Mouse (Mus musculus) forebrain, embryonic 16.5 days (tissue): Measurements from ENCODE around the gene Prom2. TPM values are rescaled to one million over a fixed set of nuclear protein-coding genes. Genes with fewer than 3 reads are reported as not detected.

Experiments
- ATAC-seq: fragments of 200-750 bp; cut with Nextera tagmentation; 2 replicates; pipeline ENCODE4 v1.8.0; 2017; ENCODE audit warnings: mild to moderate bottlenecking, moderate library complexity
- H3K27ac ChIP-seq: fragments of 300-500 bp; sonication (generic); 2 replicates; pipeline ENCODE4 v1.5.1; 2014; ENCODE audit warnings: low read length, control low read depth
- H3K27me3 ChIP-seq: fragments of 300-500 bp; sonication (generic); replicated peaks from 2 replicates; pipeline ENCODE4 v1.6.1; 2014; ENCODE audit warnings: low read length; ENCODE audit not compliant: control insufficient read depth, insufficient read depth
- H3K36me3 ChIP-seq: fragments of 300-500 bp; sonication (generic); 2 replicates; pipeline ENCODE4 v1.6.1; 2014; ENCODE audit not compliant: control insufficient read depth, insufficient read depth
- H3K4me1 ChIP-seq: fragments of 300-500 bp; sonication (generic); replicated peaks from 2 replicates; pipeline ENCODE4 v1.6.1; 2014; ENCODE audit warnings: low read length; ENCODE audit not compliant: control insufficient read depth, insufficient read depth
- H3K4me2 ChIP-seq: fragments of 300-500 bp; sonication (generic); 2 replicates; pipeline ENCODE4 v1.6.1; 2014; ENCODE audit warnings: mild to moderate bottlenecking, low read length, control low read depth
- H3K4me3 ChIP-seq: fragments of 300-500 bp; sonication (generic); replicated peaks from 2 replicates; pipeline ENCODE4 v1.5.1; 2014; ENCODE audit warnings: mild to moderate bottlenecking, low read length, control low read depth
- H3K9ac ChIP-seq: fragments of 300-500 bp; sonication (generic); replicated peaks from 2 replicates; pipeline ENCODE4 v1.6.1; 2014; ENCODE audit warnings: low read depth, low read length, control low read depth
- H3K9me3 ChIP-seq: fragments of 300-500 bp; sonication (generic); 2 replicates; pipeline ENCODE4 v1.6.1; 2016; ENCODE audit warnings: low read length; ENCODE audit not compliant: control insufficient read depth
- WGBS: fragments of 180-500 bp; shearing (Covaris S2); extraction: QIAGEN DNeasy Blood & Tissue Kit; methylation state at CpG from one replicate; pipeline ENCODE4 v1.1.7; 2014; 5-methylcytosine and 5-hydroxymethylcytosine counted together
- polyA plus RNA-seq: library from polyadenylated mRNA; unstranded; fragments of >200 nt; fragmentation: Nextera tagmentation; extraction: Ambion mirVana; gene quantifications from 2 replicates; pipeline ENCODE4 v1.2.1, GENCODE M21; 2015

Gene Prom2
- polyA plus RNA-seq, 1 experiment from 2014 or later: not detected

DNA sequence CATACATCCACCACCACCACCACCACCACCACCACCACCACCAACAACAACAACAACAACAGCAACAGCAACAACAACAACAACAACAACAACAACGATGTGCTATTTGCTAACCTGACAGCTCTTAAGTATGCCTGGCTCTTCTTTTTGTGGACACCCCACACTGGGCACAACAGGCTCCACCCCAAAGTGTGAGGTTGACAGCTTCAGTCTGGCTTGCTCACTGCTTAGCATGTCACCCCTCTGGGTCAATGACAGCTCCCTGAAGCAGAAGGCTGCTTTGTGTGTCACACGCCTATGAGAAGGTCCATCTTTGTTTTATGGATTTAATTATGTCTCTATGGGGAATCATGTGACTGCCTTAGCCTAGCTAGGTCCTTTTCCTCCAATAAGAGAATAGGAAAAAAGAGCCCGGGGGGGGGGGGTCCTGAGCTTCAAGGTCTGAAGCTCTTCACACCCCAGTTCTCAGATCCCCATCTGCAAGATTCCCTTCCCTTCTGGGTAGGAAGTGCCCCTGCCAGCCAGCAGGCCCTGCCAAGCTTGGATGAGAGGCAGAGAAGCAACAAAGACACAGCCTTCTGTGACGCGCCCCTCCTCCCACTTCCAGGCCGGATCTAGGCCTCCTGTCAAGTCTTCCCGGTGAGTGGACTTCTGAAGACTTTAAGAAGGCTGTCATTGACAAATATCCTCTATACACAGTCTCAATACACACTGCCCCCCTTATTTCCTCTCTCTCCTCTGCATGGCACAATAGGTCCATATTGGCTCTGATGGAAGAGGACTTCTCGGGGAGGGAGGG lies 37.3 kb downstream of the Prom2 start:
- Histone ChIP-seq H3K9ac (no peak overlapping the region), H3K27me3 (no peaks in the 10 kb centered on the region), H3K9me3 (no peaks in the 10 kb centered on the region), H3K27ac (peak overlapping the region; percentile 49), H3K4me3 (no peak overlapping the region), H3K36me3 (no peaks in the 10 kb centered on the region), H3K4me1 (peaks cover 29% of the 10 kb centered on the region), H3K4me2 (no peak overlapping the region)
- peak; percentile 61 for ATAC-seq
- 26% methylated on average over 8 of the region's 8 CpGs for WGBS

DNA sequence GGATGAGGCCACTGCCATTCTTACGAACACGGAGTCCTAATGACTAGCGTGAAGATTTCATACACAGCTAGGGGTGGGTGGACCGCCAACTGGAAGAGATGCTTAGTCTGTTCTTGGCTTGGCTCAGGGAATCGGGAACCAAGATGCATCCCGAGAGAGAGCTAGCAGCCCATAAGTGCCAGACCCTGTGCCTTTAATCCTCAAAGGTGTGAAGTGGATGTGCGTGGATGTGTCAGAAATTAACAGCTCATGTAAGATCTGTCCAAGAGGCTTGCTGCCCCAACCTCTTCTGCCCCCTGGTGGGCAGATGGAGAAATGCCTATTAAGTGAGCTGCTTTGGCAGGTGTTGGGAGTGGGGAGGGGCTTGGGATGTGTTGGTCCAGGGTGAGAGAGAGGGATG lies 40.2 kb downstream of the Prom2 start:
- no peak overlapping the region for H3K4me2 ChIP-seq
- H3K27me3 ChIP-seq: no peaks in the 10 kb centered on the region
- H3K4me1 ChIP-seq: peaks cover 27% of the 10 kb centered on the region
- H3K9me3 ChIP-seq: no peaks in the 10 kb centered on the region
- H3K4me3 ChIP-seq: no peak overlapping the region
- 45% methylated on average over 7 of the region's 7 CpGs for WGBS
- no peaks in the 10 kb centered on the region for H3K36me3 ChIP-seq
- no peak overlapping the region for H3K27ac ChIP-seq
- no peak overlapping the region for H3K9ac ChIP-seq
- ATAC-seq: peak; percentile 53

DNA sequence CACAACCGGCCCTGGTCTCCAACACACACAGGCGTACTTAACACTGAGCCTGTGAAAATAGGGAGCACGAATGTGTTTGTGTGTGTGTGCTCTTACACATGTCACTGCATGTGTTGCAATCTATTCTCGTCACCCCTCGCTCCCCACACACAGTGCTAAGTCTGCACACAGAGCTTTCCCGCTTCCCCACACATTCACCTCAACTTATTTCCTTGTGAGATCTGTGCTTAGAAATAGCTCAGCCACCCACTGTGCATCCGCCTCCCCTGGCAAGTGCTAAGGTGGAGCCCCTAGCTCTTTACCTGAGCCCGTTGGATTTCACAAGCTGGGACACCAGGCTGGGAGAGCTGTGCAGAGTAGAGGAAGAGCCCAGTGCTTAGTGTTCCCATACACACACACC lies 42.5 kb downstream of the Prom2 start:
- no peak overlapping the region for H3K4me3 ChIP-seq
- no peaks in the 10 kb centered on the region for H3K27me3 ChIP-seq
- peaks cover 17% of the 10 kb centered on the region; the same call in 1 of the 2 replicates for H3K4me1 ChIP-seq
- no peak overlapping the region for H3K9ac ChIP-seq
- no peak overlapping the region for H3K4me2 ChIP-seq
- no peaks in the 10 kb centered on the region for H3K9me3 ChIP-seq
- WGBS: 80% methylated on average over 8 of the region's 8 CpGs
- H3K27ac ChIP-seq: no peak overlapping the region
- H3K36me3 ChIP-seq: no peaks in the 10 kb centered on the region
- no peak for ATAC-seq

DNA sequence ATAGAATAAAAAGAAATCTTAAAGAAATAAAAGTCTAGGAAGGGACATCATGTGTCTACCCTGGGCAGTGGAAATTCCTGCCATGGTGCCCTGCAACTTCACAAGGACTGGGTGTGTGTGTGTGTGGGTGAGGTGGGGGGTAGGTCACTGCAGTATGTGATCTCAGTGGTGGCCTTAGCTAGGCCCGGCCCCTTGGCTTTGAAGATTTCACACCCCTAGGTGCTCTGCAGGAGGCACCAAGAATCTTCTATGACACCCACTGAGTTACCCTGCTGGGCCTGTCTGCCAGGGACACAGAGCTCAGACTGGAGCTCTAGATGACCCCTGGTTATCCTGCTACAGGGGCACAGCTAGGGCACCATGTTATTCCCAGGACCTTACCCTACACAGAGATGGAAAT lies 44.9 kb downstream of the Prom2 start:
- no peaks in the 10 kb centered on the region for H3K27me3 ChIP-seq
- no peak for ATAC-seq
- 62% methylated on average over 1 of the region's 1 CpGs for WGBS
- H3K27ac ChIP-seq: no peak overlapping the region
- no peaks in the 10 kb centered on the region for H3K36me3 ChIP-seq
- H3K4me1 ChIP-seq: peaks cover 11% of the 10 kb centered on the region; the same call in 1 of the 2 replicates
- no peak overlapping the region for H3K4me3 ChIP-seq
- H3K4me2 ChIP-seq: no peak overlapping the region
- H3K9me3 ChIP-seq: no peaks in the 10 kb centered on the region
- no peak overlapping the region for H3K9ac ChIP-seq

DNA sequence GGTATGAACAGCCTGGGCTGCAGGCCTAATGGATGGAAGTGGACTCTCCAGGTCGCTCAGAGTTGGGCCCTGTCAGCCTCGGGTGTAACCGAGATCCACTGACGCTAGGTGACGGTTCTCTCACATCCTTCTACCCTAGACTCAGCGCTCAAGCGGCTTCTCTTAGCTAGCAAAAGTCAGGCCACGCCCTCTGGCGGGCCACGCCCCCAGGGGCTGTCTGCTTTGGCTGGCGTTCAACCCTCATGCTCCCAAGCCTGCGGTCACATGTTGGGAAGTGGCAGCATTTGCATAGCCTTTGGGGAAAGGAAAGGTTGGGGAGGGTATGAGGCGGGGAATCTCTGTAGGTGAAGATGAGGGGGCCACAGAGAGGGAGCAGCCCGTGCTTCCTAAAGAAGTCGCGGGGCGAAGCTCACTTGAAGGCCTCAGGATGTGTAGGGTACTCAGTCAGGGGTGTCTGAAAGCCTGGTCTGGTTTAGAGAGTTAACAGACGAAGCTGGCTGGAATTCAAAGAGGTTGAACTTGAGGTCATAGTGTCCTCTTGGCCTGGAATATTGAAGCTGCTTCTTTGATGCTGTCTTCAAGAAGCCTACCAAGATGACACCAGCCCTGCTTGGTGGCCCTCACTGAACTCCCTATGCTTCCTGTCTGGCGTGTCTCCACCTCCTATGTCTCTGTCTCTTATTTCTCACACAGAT lies 56.6 kb downstream of the Prom2 start:
- Histone ChIP-seq H3K9me3 (no peaks in the 10 kb centered on the region), H3K27me3 (peaks cover 53% of the 10 kb centered on the region), H3K4me2 (peak overlapping the region; percentile 45), H3K36me3 (no peaks in the 10 kb centered on the region), H3K4me1 (peaks cover 35% of the 10 kb centered on the region), H3K4me3 (peak overlapping the region; percentile 19), H3K27ac (no peak overlapping the region), H3K9ac (no peak overlapping the region)
- 9% methylated on average over 19 of the region's 19 CpGs for WGBS
- ATAC-seq: peak; percentile 59

DNA sequence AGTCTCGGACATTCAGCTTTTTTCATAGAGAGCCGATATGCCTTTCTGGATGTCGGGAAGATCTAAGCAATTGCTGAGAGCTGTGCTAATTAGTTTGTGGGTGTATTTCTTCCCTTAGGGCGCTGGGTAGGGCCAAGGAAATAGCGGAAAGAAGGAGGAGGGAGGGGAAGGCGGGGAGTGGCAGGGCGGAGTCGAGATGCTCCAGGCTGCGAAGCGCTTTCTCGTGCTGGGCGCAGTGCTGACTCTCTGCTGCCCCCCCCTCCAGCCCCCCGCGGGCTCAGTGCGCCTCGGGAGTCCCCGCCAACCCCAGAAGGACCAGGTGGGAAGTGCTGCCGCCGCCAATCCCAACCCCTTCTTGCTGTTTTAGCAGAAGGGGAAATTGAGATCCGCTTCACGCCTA lies 58.3 kb downstream of the Prom2 start:
- no peak overlapping the region for H3K27ac ChIP-seq
- H3K4me1 ChIP-seq: peaks cover 35% of the 10 kb centered on the region
- under 1% methylated on average over 14 of the region's 21 CpGs for WGBS
- peak overlapping the region; percentile 59 for H3K4me2 ChIP-seq
- no peaks in the 10 kb centered on the region for H3K36me3 ChIP-seq
- peaks cover 53% of the 10 kb centered on the region for H3K27me3 ChIP-seq
- no peak overlapping the region for H3K9ac ChIP-seq
- ATAC-seq: peak; percentile 63
- peak overlapping the region; percentile 39 for H3K4me3 ChIP-seq
- no peaks in the 10 kb centered on the region for H3K9me3 ChIP-seq

- Histone ChIP-seq H3K27ac (no peak overlapping the region), H3K36me3 (no peaks in the 10 kb centered on the region), H3K27me3 (peaks cover 53% of the 10 kb centered on the region), H3K4me2 (peak overlapping the region; percentile 59), H3K4me3 (peak overlapping the region; percentile 39), H3K9me3 (no peaks in the 10 kb centered on the region), H3K4me1 (peaks cover 35% of the 10 kb centered on the region), H3K9ac (peak overlapping the region; percentile 32; the same call in 1 of the 2 replicates)
- peak; percentile 56 for ATAC-seq
- WGBS: under 1% methylated on average over 21 of the region's 21 CpGs
These were observed 58.7 kb downstream of the Prom2 start for GRCm38 (mm10) chr2:127482533-127482911.

DNA sequence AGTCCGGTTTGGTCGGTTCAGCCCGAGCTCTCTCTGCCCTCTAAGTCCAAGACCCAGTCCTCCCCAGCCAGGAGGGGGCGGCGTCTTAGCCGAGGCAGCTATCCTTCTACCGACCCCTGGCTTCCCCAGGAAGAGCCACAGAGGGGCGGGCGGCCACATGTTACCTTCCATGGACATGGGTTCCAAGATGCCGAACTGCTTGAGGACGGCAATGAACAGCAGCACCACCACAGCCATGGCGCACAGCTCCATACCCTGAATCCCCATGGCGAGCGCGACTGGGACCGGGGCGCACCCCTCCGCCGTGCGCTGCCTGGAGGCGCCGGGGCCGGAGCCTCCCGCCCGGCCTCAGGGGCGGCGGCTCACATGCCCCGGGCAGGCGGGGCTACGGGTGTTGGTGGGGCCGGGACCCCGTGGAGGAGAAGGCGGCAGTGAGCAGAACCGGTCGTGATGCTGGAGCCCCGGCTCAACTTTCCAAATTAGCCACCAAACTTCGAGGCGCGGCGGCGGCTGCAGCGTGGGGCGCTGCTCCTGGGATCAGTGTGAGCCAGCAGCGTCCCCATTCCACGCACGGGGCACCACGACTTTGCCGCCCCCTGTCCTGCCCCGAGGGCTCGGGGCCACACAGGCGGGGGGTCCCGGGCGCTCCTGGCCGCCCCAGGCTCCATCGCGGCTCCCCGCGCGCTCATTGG lies 59.3 kb downstream of the Prom2 start:
- Histone ChIP-seq H3K27me3 (peaks cover 53% of the 10 kb centered on the region), H3K4me3 (peak overlapping the region; percentile 39), H3K36me3 (no peaks in the 10 kb centered on the region), H3K9me3 (no peaks in the 10 kb centered on the region), H3K9ac (peak overlapping the region; percentile 32; the same call in 1 of the 2 replicates), H3K4me2 (peak overlapping the region; percentile 59), H3K4me1 (peaks cover 35% of the 10 kb centered on the region), H3K27ac (no peak overlapping the region)
- ATAC-seq: peak; percentile 4
- WGBS: 0% methylated on average over 58 of the region's 59 CpGs

- no peak overlapping the region for H3K27ac ChIP-seq
- H3K27me3 ChIP-seq: peaks cover 47% of the 10 kb centered on the region
- H3K4me2 ChIP-seq: no peak overlapping the region
- ATAC-seq: no peak
- no peak overlapping the region for H3K4me3 ChIP-seq
- peaks cover 32% of the 10 kb centered on the region for H3K4me1 ChIP-seq
- 68% methylated on average over 10 of the region's 10 CpGs for WGBS
- no peak overlapping the region for H3K9ac ChIP-seq
- no peaks in the 10 kb centered on the region for H3K9me3 ChIP-seq
- H3K36me3 ChIP-seq: no peaks in the 10 kb centered on the region
These were observed 61.5 kb downstream of the Prom2 start for GRCm38 (mm10) chr2:127479763-127480162.
